Mouse (Mus musculus) left cerebral cortex, adult 11 months (tissue): Measurements from ENCODE around the gene Zfp36l1.
"Not testable (repeated sequence)": the region's sequence is repeated elsewhere in the genome, so short reads cannot be mapped to it uniquely, and the experiment has no call there.

Source experiments
- DNase-seq: peaks from one replicate; pipeline ENCODE4 v3.0.0; 2022; ENCODE audit warnings: low spot score

The Zfp36l1 gene

GRCm38 (mm10) chr12:80108896-80109668, 3.7 kb downstream of the Zfp36l1 start:
- not testable (repeated sequence) for DNase-seq

DNA sequence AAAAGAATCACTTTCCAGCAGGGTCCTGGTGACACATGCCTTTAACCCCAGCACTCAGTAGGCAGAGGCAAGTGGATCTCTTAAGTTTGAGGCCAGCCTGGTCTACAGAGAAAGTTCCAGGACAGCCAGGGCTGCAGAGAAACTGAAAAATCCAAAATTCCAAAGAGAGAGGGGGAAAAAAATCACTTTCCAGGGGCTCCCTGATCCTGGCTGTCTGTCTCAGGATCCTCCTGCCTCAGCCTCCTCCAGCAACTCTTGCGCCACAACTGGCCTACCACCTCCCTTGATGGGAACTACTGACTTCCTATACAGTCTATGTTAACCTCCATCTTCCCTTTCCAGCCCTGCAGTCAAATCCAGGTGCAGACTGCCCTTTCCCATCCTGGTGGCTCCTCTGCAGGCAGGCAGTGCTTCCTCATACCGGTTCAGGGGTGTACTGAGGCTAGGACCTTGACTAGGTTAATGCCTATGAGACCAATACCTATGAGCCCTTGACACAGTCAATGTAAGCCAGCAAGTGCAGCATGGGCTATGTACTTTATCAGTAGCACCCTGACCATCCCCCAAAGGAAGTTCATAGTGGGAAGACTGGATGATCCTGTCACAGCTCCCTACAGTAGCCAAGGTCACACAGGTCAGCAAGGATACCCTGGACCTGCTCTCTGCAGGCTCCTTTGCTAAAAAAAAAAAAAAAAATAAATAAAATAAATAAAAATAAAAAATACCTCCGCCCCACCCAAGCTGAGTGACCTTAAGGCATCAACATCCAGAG, 5.7 kb downstream of the Zfp36l1 start:
- DNase-seq, result no peak

- no peak for DNase-seq
Measured at GRCm38 (mm10) chr12:80106138-80106895, 6.5 kb downstream of the Zfp36l1 start.

- no peak for DNase-seq
Measured at GRCm38 (mm10) chr12:80103521-80103973, 9.3 kb downstream of the Zfp36l1 start.

DNA sequence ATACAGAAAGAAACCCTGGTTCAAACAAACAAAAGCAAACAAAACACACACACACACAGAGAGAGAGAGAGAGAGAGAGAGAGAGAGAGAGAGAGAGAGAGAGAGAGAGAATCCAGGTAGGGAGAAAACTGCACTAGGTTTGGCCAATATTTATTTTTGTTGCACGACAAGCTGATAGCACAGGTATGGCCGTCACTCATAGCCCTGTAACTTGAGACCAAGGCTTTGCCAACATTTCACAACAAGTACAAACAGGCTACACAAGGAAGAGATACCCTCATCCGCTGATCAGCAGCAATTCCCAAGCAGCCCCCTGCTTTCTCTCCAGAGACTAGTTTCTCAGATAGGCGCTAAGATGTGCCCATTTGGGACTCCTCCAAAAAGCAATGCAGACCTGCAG, 9.7 kb downstream of the Zfp36l1 start:
- no peak for DNase-seq

GRCm38 (mm10) chr12:80098825-80099224, 14.0 kb downstream of the Zfp36l1 start:
- no peak for DNase-seq

- no peak for DNase-seq
Measured at GRCm38 (mm10) chr12:80096734-80097133, 16.1 kb downstream of the Zfp36l1 start.

GRCm38 (mm10) chr12:80092787-80093186, 20.0 kb downstream of the Zfp36l1 start:
- DNase-seq, result no peak

DNA sequence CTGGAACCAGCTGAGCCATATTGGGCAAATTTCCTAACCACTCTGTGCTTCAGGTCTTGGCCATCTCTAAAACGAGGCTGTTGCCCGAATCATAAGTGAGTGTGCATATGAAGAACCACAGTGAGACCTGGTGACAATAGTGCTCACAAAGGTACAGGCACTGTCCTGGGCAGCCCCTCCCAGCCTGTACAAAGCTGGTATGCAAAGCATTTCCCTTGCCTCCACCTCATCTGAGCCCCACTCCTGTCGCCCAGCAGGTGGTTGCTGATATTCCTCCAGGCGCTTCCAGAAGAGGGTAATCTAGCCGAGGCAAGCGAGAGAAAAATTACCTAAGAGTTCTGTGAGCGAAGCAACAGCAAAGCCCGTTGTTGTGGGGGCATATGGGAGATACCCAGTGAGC, 21.7 kb downstream of the Zfp36l1 start:
- no peak for DNase-seq

DNA sequence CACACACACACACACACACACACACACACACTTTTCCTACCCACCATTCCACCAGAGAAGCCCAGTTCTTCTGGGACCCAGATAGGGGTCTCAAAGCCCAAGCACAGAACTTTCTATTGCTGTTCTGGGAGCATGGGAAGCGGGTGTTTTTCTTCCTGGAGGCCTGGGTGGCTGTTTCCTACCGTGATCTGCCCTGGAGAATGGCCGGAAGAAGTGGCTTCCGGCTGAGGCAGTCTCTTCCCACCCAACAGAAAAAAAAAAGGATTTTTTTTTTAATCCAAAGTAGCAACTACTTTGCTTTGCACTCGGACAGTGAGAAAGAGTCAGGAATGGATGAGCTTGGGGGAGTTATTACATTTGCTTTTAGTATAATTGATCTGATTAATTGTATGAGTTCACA, 22.3 kb downstream of the Zfp36l1 start:
- DNase-seq, result no peak

DNA sequence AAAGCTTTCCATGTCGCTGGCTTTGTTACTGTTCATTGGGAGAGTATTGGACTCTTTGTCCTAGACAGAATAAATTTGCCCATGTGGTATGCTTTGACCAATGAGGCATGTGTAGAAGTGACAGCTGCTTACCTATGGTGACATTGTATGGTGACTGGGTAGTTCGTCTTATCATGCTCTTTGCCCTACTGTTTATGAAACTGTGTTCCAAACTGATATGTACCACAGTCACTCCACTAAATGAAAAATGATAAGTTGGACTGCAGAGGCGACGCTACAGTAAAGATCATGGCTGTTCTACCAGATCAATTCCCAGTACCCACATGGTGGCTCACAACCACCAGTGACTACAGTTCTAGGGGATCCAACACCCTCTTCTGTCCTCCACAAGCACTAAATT, 24.7 kb downstream of the Zfp36l1 start:
- no peak for DNase-seq

- no peak for DNase-seq
Measured at GRCm38 (mm10) chr12:80084446-80085112, 28.2 kb downstream of the Zfp36l1 start.

DNA sequence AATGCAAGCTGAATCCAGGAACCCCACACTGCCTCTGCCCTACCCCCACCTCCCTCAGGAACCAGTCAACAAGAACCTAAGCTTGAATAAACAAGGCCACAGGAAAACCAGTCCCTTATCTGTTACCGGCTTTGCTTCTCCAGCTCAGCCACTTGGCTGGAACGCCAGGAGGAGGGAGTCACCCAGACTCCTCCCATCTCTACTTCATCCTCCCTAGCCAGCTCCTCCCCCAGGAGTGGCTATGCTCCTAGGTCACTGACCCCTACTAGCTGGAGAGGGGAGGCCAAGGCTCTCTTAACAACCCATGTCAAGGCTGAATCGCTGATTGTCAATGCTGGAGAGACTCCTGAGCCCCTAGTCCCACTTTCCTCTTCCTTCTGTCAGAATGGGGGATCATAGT, 28.9 kb downstream of the Zfp36l1 start:
- no peak for DNase-seq

DNA sequence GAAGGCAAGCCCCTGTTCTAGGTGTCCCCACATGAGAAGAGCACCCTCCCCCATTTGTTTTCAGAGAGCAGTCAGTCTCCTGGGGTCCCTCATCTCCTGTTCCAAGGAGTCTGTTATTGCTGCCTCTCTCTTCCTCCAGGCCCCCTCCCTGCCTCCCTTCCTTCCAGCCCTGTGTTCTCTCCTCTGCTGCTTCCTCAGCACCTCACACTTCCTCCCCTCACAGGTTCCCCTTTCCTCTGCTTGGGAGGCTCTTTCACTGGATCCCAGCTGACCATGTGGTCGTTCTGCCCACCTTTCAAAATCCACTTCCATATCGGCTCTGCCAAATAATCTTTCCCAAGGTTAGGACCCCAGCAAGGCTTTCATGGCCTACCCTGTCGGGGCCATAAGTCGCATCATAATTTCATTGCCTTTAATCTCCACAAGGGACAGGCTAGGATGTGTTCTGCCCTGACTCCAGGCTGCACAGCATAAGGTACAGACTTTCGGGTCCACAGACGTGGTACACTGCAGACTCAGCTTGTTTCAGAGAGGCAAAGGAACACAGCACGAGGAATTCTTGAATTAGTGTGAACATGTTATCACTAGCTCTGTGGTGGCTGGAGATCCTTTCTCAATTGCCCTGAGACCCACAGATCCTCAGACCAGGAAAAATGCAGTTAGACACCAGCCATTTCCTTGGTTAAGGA, 29.5 kb downstream of the Zfp36l1 start:
- no peak for DNase-seq

GRCm38 (mm10) chr12:80082730-80083129, 30.1 kb downstream of the Zfp36l1 start:
- DNase-seq, result no peak

- DNase-seq, result no peak
Measured at GRCm38 (mm10) chr12:80081440-80081839, 31.4 kb downstream of the Zfp36l1 start.

GRCm38 (mm10) chr12:80079937-80080336, 32.9 kb downstream of the Zfp36l1 start:
- no peak for DNase-seq

DNA sequence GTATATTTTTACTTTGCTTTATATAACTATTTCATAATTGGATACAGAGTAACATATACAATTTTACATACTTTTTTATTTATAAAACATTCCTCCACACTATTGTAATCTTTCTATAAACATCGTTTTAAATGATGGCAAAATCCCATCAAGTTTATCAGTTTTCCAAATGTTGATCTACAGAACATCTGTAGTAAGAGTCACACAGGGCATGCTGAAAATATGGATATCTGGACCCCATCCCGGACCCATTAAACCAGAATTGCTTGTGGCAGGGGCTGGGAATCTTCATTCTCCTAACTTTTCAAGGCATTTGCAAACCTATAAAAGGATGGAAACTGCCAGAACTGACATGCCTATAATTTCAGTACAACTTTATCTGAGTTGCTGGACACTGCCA, 38.5 kb downstream of the Zfp36l1 start:
- no peak for DNase-seq

DNA sequence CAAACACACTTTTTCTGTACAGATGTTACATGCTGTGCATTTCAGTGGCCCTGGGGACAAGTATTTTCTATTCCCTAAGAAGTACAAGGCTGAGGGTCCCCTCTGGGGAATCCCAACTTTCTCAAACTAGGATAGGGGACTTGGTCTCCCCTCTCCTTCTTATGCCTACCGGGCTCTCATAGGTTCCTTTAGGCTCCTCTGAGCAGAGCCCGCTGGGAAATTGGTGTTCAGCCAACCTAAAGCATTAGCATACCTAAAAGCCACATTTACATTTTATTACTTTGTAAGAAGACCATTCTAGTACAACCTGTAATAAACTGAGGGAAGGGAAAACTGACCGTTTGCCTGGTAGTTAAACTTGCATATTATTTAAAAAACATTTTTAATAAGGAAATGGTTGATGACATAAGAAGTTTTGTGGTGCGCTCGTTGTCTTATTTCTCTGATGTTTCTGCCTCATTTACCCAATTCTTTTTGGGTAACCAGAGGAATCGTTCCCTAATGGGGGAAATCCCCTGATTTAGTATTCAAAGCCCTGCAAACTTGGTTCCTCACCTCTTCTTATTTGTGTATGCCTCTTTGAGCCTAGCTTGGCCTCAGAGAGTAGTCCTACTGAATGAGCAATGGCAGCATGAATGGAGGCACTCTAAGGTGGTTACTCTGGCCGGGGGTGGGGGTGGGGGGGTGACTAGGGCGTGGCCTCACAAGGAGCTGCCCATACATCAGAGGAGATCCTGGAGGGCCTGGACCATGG, 42.1 kb downstream of the Zfp36l1 start:
- no peak for DNase-seq

- DNase-seq, result no peak
Measured at GRCm38 (mm10) chr12:80069040-80069439, 43.8 kb downstream of the Zfp36l1 start.

GRCm38 (mm10) chr12:80068016-80068415, 44.8 kb downstream of the Zfp36l1 start:
- no peak for DNase-seq
